Mouse (Mus musculus) hindbrain, embryonic 14.5 days (tissue): Measurements from ENCODE around the gene Hadha. TPM values are rescaled to one million over a fixed set of nuclear protein-coding genes. Genes with fewer than 3 reads are reported as not detected.
A peak's percentile ranks its signal among the peaks of the same experiment; 100 is the strongest.

Source experiments
- ATAC-seq: fragments of 200-750 bp; cut with Nextera tagmentation; 2 replicates; pipeline ENCODE4 v1.8.0; 2017; ENCODE audit warnings: moderate number of reproducible peaks, mild to moderate bottlenecking, moderate TSS enrichment, moderate library complexity; ENCODE audit not compliant: low FRiP score
- DNase-seq: peaks from one replicate; pipeline ENCODE4 v3.0.0-alpha.2; 2015; ENCODE audit warnings: low spot score
- H3K27ac ChIP-seq: fragments of 300-500 bp; sonication (generic); 2 replicates; pipeline ENCODE4 v1.5.1; 2014; ENCODE audit warnings: mild to moderate bottlenecking, moderate library complexity
- H3K27me3 ChIP-seq: fragments of 300-500 bp; sonication (generic); 2 replicates; pipeline ENCODE4 v1.6.1; 2014; ENCODE audit warnings: mild to moderate bottlenecking, low read length, mixed read lengths; ENCODE audit not compliant: control insufficient read depth, insufficient read depth
- H3K36me3 ChIP-seq: fragments of 300-500 bp; sonication (generic); replicated peaks from 2 replicates; pipeline ENCODE4 v1.6.1; 2014; ENCODE audit not compliant: control insufficient read depth, insufficient read depth
- H3K4me1 ChIP-seq: fragments of 300-500 bp; sonication (generic); replicated peaks from 2 replicates; pipeline ENCODE4 v1.6.1; 2014; ENCODE audit warnings: antibody characterized with exemption, low read length, mixed read lengths; ENCODE audit not compliant: control insufficient read depth, insufficient read depth
- H3K4me2 ChIP-seq: fragments of 300-500 bp; sonication (generic); replicated peaks from 2 replicates; pipeline ENCODE4 v1.6.1; 2014; ENCODE audit warnings: mild to moderate bottlenecking, moderate library complexity
- H3K4me3 ChIP-seq: fragments of 300-500 bp; sonication (generic); replicated peaks from 2 replicates; pipeline ENCODE4 v1.5.1; 2014; ENCODE audit warnings: mild to moderate bottlenecking, low read length
- H3K9ac ChIP-seq: fragments of 300-500 bp; sonication (generic); 2 replicates; pipeline ENCODE4 v1.6.1; 2014
- H3K9me3 ChIP-seq: fragments of 300-500 bp; sonication (generic); 2 replicates; pipeline ENCODE4 v1.6.1; 2016; ENCODE audit warnings: low read length; ENCODE audit not compliant: control insufficient read depth
- WGBS: fragments of 180-500 bp; shearing (Covaris S2); extraction: QIAGEN DNeasy Blood & Tissue Kit; methylation state at CpG from one replicate; pipeline ENCODE4 v1.1.7; 2014; 5-methylcytosine and 5-hydroxymethylcytosine counted together
- polyA plus RNA-seq: library from polyadenylated mRNA; unstranded; fragments of >200 nt; fragmentation: Nextera tagmentation; extraction: Ambion mirVana; gene quantifications from 2 replicates; pipeline ENCODE4 v1.2.1, GENCODE M21; 2014

Gene Hadha
- polyA plus RNA-seq, 1 experiment from 2014 or later = 57.5 TPM

DNA sequence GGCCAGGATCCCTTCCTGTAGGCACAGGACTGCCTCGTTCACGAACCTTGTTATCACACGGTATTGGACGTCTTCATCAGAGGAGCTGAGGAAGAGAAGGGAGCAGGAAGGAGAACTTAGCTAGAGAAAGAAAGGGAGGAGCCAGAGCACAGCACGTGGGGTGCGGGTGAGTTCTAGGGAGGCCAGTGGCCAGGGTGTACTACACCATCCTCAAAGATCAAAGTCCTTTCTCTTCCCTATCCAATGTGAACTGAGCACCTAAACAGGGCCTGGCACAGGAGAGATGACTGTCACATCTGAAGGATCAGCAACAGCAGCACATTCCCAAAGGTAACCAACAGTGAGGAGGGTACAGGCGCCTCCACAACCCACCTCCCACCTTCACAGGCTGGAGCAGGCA is 34.9 kb downstream of the Hadha start:
- Histone ChIP-seq H3K9me3 (no peaks in the 10 kb centered on the region), H3K36me3 (peaks cover 98% of the 10 kb centered on the region), H3K4me2 (no peak overlapping the region), H3K4me3 (no peak overlapping the region), H3K27me3 (no peaks in the 10 kb centered on the region), H3K4me1 (no peaks in the 10 kb centered on the region), H3K27ac (no peak overlapping the region), H3K9ac (no peak overlapping the region)
- DNase-seq (no peak), ATAC-seq (no peak)
- 91% methylated on average over 7 of the region's 7 CpGs for WGBS

DNA sequence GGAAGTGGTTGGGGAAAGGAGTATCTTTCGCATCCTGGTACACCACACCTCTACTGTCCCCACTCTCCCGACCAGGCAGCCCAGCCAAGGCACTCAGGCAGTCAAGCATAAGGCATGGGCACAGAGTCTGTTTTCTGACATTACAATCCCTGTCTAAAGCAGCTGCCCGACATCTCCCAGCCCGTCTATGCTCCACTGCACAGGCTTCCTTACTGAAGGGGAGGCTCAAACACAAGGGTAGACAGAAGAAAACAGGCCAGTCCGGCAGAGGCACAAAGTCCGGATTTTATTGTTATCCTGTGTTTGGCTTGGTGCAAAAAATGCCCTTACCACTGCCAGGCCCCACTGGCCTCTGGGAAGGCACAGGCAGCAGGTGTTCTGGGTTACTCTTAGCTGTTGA is 35.8 kb downstream of the Hadha start:
- no peaks in the 10 kb centered on the region for H3K9me3 ChIP-seq
- no peak overlapping the region for H3K4me2 ChIP-seq
- H3K4me3 ChIP-seq = no peak overlapping the region
- no peaks in the 10 kb centered on the region for H3K4me1 ChIP-seq
- DNase-seq (no peak), ATAC-seq (no peak)
- no peaks in the 10 kb centered on the region for H3K27me3 ChIP-seq
- 78% methylated on average over 6 of the region's 6 CpGs for WGBS
- H3K27ac ChIP-seq = no peak overlapping the region
- H3K9ac ChIP-seq = no peak overlapping the region
- H3K36me3 ChIP-seq = peaks cover 88% of the 10 kb centered on the region

- no peak overlapping the region for H3K9ac ChIP-seq
- peaks cover 77% of the 10 kb centered on the region for H3K36me3 ChIP-seq
- H3K4me1 ChIP-seq = 0 out of 2 replicates have a peak, but pooled peaks cover 3% of the 10 kb centered on the region
- 89% methylated on average over 1 of the region's 1 CpGs for WGBS
- DNase-seq (no peak), ATAC-seq (no peak)
- H3K27me3 ChIP-seq = peaks cover 3% of the 10 kb centered on the region; the same call in 1 of the 2 replicates
- no peak overlapping the region for H3K4me2 ChIP-seq
- no peak overlapping the region for H3K27ac ChIP-seq
- no peak overlapping the region for H3K4me3 ChIP-seq
- H3K9me3 ChIP-seq = no peaks in the 10 kb centered on the region
Observed at GRCm38 (mm10) chr5:30118018-30118417, 36.9 kb downstream of the Hadha start.

DNA sequence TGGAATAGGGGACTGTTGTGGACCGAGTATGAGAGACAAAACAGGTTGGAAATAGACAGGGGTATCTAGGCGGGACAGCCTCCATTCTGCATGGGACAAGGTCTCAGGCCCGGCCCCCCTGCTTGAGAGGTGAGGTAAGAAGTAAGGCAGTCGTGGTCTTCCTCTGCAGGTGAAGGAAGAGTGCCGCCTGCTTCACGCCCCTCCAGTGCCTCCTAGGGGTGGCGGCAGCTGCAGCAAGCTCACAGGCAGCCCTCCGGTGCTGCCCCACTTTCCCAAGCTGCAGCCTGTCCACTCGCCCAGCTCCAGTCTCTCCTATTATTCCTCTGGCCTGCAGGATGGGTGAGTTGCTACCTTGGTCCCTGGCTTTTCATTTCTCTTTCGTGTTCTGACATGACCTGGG is 39.2 kb downstream of the Hadha start:
- no peak for DNase-seq

DNA sequence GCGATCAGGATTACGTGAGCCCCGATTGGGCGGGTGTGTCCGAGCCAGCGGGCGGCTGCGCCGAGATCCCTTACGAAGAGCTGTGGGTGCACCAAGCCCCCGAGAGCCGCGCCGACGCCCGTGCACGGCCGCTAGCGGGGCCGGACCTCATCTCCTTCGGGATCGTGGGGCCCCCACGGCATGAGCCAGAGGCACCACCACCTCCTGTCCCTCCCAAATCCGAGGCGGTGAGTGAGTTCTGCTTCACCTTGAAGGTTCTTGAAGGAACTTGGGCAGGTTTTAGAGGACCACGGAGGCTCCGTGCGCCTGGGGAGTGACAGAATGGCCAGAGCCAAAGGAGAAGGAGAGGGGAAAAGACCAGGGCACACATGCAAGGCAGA is 40.2 kb downstream of the Hadha start:
- peak overlapping the region; percentile 72 for H3K4me2 ChIP-seq
- no peak overlapping the region for H3K27ac ChIP-seq
- H3K27me3 ChIP-seq = peaks cover 10% of the 10 kb centered on the region; the same call in 1 of the 2 replicates
- peaks cover 44% of the 10 kb centered on the region for H3K36me3 ChIP-seq
- H3K4me1 ChIP-seq = peaks cover 22% of the 10 kb centered on the region
- H3K9ac ChIP-seq = peak overlapping the region; percentile 60
- peak overlapping the region; percentile 48 for H3K4me3 ChIP-seq
- H3K9me3 ChIP-seq = no peaks in the 10 kb centered on the region
- DNase-seq (no peak), ATAC-seq (no peak)
- WGBS = 5% methylated on average over 28 of the region's 28 CpGs

More for the DNA sequence above, 39.2 kb downstream of the Hadha start:
- Histone ChIP-seq H3K27ac (no peak overlapping the region), H3K36me3 (peaks cover 54% of the 10 kb centered on the region), H3K4me3 (no peak overlapping the region), H3K4me2 (no peak overlapping the region), H3K4me1 (peaks cover 14% of the 10 kb centered on the region), H3K27me3 (peaks cover 10% of the 10 kb centered on the region; the same call in 1 of the 2 replicates), H3K9ac (no peak overlapping the region), H3K9me3 (no peaks in the 10 kb centered on the region)
- ATAC-seq = no peak
- 37% methylated on average over 10 of the region's 10 CpGs for WGBS

GRCm38 (mm10) chr5:30113881-30114760 is 40.8 kb downstream of the Hadha start:
- WGBS = 2% methylated on average over 97 of the region's 103 CpGs
- Histone ChIP-seq H3K27ac (no peak overlapping the region), H3K36me3 (peaks cover 38% of the 10 kb centered on the region), H3K27me3 (peaks cover 10% of the 10 kb centered on the region; the same call in 1 of the 2 replicates), H3K9ac (peak overlapping the region; percentile 60), H3K4me2 (peak overlapping the region; percentile 72), H3K4me3 (peak overlapping the region; percentile 48), H3K9me3 (no peaks in the 10 kb centered on the region), H3K4me1 (peaks cover 22% of the 10 kb centered on the region)
- peak; percentile 84 for ATAC-seq
- DNase-seq = peak; percentile 88

GRCm38 (mm10) chr5:30112533-30113068 is 42.4 kb downstream of the Hadha start:
- peaks cover 10% of the 10 kb centered on the region; the same call in 1 of the 2 replicates for H3K27me3 ChIP-seq
- DNase-seq = no peak
- peaks cover 30% of the 10 kb centered on the region for H3K4me1 ChIP-seq
- H3K27ac ChIP-seq = no peak overlapping the region
- no peak overlapping the region for H3K9ac ChIP-seq
- 77% methylated on average over 3 of the region's 3 CpGs for WGBS
- no peak overlapping the region for H3K4me2 ChIP-seq
- no peak for ATAC-seq
- no peaks in the 10 kb centered on the region for H3K9me3 ChIP-seq
- H3K36me3 ChIP-seq = peaks cover 23% of the 10 kb centered on the region
- no peak overlapping the region for H3K4me3 ChIP-seq

- Histone ChIP-seq H3K9ac (no peak overlapping the region), H3K9me3 (no peaks in the 10 kb centered on the region), H3K27me3 (peaks cover 10% of the 10 kb centered on the region; the same call in 1 of the 2 replicates), H3K36me3 (peaks cover 14% of the 10 kb centered on the region), H3K27ac (no peak overlapping the region), H3K4me2 (peak overlapping the region; percentile 42; the same call in 1 of the 2 replicates), H3K4me1 (peaks cover 38% of the 10 kb centered on the region), H3K4me3 (no peak overlapping the region)
- no peak for ATAC-seq
- 55% methylated on average over 3 of the region's 3 CpGs for WGBS
- DNase-seq = no peak
Observed at GRCm38 (mm10) chr5:30111771-30112170, 43.2 kb downstream of the Hadha start.

- DNase-seq = peak; percentile 69
- Histone ChIP-seq H3K27ac (peak overlapping the region; percentile 57; the same call in 1 of the 2 replicates), H3K9me3 (no peaks in the 10 kb centered on the region), H3K4me1 (peaks cover 45% of the 10 kb centered on the region), H3K27me3 (peaks cover 10% of the 10 kb centered on the region; the same call in 1 of the 2 replicates), H3K36me3 (0 out of 2 replicates have a peak, but pooled peaks cover 8% of the 10 kb centered on the region), H3K9ac (no peak overlapping the region), H3K4me3 (0 out of 2 replicates have a peak overlapping the region, but pooled peaks have one; percentile 1), H3K4me2 (peak overlapping the region; percentile 42)
- peak; percentile 25 for ATAC-seq
- 3% methylated on average over 18 of the region's 18 CpGs for WGBS
Observed at GRCm38 (mm10) chr5:30111126-30111525, 43.8 kb downstream of the Hadha start.
